Mouse (Mus musculus) mouse embryonic stem cell (cell line): ENCODE measurements around the gene Sv2c.

Source experiments
- in situ Hi-C, 2 experiments: fragments of 300-500 bp; cut with MboI; formaldehyde crosslinking; loops; 1 replicate in 1 of 2; 3 replicates in 1 of 2; pipeline ENCODE4 v1.14.3; 2019 to 2020; ENCODE audit warnings: low sequenced_read_pairs in 2 of 2, low pct_unique_long_range_greater_than_20kb in 1 of 2, mixed read lengths in 1 of 2; ENCODE audit not compliant: unreplicated experiment in 1 of 2

The Sv2c gene

GRCm38 (mm10) chr13:95912157-95913045, 220.0 kb downstream of the Sv2c start:
- in situ Hi-C loops, result no loop called here

GRCm38 (mm10) chr13:95910270-95910669, 222.1 kb downstream of the Sv2c start:
- in situ Hi-C loops, result no loop called here

GRCm38 (mm10) chr13:95909244-95909643, 223.1 kb downstream of the Sv2c start:
- in situ Hi-C loops, result no loop called here
